Mouse (Mus musculus) limb, embryonic 10.5 days (tissue): Measurements from ENCODE around the gene Olfr1404. TPM values are rescaled to one million over a fixed set of nuclear protein-coding genes. Genes with fewer than 3 reads are reported as not detected.

Experiments
- polyA plus RNA-seq: library from polyadenylated mRNA; unstranded; fragments of >200 nt; fragmentation: Nextera tagmentation; extraction: Ambion mirVana; gene quantifications from 2 replicates; pipeline ENCODE4 v1.2.1, GENCODE M21; 2016

Gene Olfr1404
- polyA plus RNA-seq, 1 experiment from 2014 or later = not detected

Other genes with a start within 250 kb of the Olfr1404 start
- not detected in 2 replicates for gene Olfr1408, start 75.0 kb upstream of the Olfr1404 start, polyA plus RNA-seq
- gene Olfr1406, start 21.8 kb upstream of the Olfr1404 start, polyA plus RNA-seq = not detected in 2 replicates
- not detected in 2 replicates for gene Olfr218, start 14.6 kb upstream of the Olfr1404 start, polyA plus RNA-seq
- gene Fcer1a, start 14.8 kb downstream of the Olfr1404 start, polyA plus RNA-seq = not detected in 2 replicates
- gene Olfr418, start 53.6 kb downstream of the Olfr1404 start, polyA plus RNA-seq = not detected in 2 replicates
- not detected in 2 replicates for gene Mptx2, start 65.4 kb downstream of the Olfr1404 start, polyA plus RNA-seq
- gene Ackr1, start 121.4 kb downstream of the Olfr1404 start, polyA plus RNA-seq = 0.55 and 0.78 TPM in 2 replicates
- 1.1 and 2.5 TPM in 2 replicates for gene Aim2, start 138.5 kb downstream of the Olfr1404 start, polyA plus RNA-seq
- 0.29 and 0.49 TPM in 2 replicates for gene Cadm3, start 155.3 kb downstream of the Olfr1404 start, polyA plus RNA-seq